Mouse (Mus musculus) heart, adult 2 months (tissue): ENCODE data around the gene Fat3.

Source experiments
- CTCF ChIP-seq: fragments of 200-600 bp; IDR thresholded peaks from 2 replicates; pipeline ENCODE4 v1.8.1; 2022; ENCODE audit warnings: antibody characterized with exemption, mild to moderate bottlenecking, moderate library complexity
- POLR2A ChIP-seq: fragments of 200-500 bp; IDR thresholded peaks from 2 replicates; pipeline ENCODE4 v1.6.1; 2011; ENCODE audit warnings: mild to moderate bottlenecking, low read depth, low read length, control low read depth; ENCODE audit not compliant: insufficient read depth

DNA sequence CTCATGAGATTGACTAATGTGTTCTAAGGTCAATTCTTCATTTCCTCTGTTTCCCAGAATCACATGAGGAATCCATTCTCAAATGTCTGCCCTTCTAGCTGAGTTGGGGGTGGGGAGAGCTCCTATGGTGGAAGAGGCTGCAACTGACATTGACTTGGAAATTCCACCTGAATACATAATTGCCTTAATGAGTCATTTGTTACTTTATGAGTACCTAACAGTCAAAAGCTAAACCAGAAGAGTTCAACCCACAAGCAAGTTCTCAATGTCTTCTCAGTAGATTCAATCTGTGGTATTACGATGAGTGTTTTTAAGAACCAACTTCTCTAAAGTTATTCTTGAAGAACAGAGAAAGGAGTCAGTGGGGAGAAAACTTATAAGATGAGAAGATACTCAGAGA, 3.7 kb downstream of the Fat3 start:
- TF ChIP-seq CTCF, result no peak
- no peak for TF ChIP-seq POLR2A
